Mouse (Mus musculus): ENCODE measurements around the gene Olfr190. TPM values are rescaled to one million over a fixed set of nuclear protein-coding genes. Genes with fewer than 3 reads are reported as not detected.
"Not testable (repeated sequence)": the region's sequence is repeated elsewhere in the genome, so short reads cannot be mapped to it uniquely, and the experiment has no call there.

The Olfr190 gene
- not detected for total RNA-seq (2021)
- long read RNA-seq, experiment 1 = 0 reads
- long read RNA-seq, experiment 2 = 0 reads

DNA sequence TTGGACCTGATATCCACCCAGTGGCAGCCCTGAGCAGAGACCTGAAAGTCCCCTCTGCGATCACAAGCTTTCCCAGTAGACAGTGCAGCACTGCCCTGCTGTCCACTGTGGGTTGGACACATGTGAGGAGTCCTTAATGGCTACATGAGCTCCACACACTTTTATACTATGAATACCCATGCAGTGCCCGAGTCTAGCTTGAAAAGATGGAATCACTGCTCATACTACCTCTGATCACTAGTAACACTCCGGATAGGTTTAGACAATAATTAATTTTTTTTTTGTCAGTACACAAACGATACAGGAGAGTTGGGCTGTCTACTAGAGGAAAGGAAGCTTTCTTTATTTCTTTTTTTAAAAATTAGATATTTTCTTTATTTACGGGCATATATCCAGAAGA lies at the start of gene Olfr190:
TSS of gene Olfr190 (minus strand) at position 101 of the 400 bp plus-strand sequence.
- TF ChIP-seq CTCF (IDR thresholded peaks at IDR 0.05) = no peak
- no peak for DNase-seq
- no peak within 1 kb of the TSS for H3K27ac ChIP-seq
- intact Hi-C loops (cut with DNase I) = no loop called here
- no peak within 1 kb of the TSS for H3K4me3 ChIP-seq

DNA sequence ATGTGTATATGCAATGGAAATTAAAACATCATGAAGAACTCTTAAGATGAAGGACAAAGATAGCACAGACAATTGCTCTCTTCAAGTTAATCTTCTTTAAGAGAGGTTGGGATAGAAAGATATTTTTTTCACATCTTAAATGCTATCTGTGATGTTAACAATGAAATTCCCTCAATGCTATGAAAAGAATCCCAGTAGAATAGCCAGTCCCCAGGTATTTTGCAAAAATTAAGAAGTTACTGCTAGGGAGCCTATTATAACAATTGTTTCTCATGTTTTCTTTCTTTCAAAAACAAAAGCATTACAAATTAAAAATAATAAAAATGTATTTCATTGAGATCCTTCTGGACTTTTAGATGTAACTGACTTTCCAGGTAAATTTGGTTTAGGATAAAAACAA lies 43.2 kb upstream of the Olfr190 start, which contains the start of gene Olfr194:
TSS of gene Olfr194 (minus strand) at position 101 of the 400 bp plus-strand sequence.
- no peak for DNase-seq
- TF ChIP-seq CTCF (IDR thresholded peaks at IDR 0.05) = no peak
- intact Hi-C loops (cut with DNase I) = no loop called here

DNA sequence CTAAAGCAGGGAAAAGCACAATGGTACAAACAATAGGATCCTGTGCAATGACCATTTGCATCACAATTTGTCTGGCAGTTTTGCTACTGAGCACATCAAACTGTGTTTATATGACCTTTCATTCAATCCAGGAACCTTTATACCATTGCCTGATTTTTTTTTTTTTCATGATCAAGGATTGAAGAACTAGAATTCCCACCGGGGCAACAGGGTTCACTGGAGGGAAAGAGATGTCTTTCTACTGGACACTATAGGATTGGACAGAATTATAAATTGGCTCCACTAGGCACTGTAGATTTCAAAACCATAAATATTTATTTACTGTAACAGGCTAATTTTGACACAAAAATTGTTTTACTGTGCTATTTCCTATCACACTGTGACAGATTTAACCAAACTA lies 34.0 kb upstream of the Olfr190 start, which contains the start of gene Olfr193:
TSS of gene Olfr193 (minus strand) at position 101 of the 400 bp plus-strand sequence.
- no peak for TF ChIP-seq CTCF (IDR thresholded peaks at IDR 0.05)
- intact Hi-C loops (cut with DNase I) = no loop called here
- H3K4me3 ChIP-seq = no peak within 1 kb of the TSS
- no peak within 1 kb of the TSS for H3K27ac ChIP-seq
- DNase-seq = no peak

More for the DNA sequence above, 43.2 kb upstream of the Olfr190 start, which contains the start of gene Olfr194:
- no peak within 1 kb of the TSS for H3K4me3 ChIP-seq
- H3K27ac ChIP-seq = no peak within 1 kb of the TSS

DNA sequence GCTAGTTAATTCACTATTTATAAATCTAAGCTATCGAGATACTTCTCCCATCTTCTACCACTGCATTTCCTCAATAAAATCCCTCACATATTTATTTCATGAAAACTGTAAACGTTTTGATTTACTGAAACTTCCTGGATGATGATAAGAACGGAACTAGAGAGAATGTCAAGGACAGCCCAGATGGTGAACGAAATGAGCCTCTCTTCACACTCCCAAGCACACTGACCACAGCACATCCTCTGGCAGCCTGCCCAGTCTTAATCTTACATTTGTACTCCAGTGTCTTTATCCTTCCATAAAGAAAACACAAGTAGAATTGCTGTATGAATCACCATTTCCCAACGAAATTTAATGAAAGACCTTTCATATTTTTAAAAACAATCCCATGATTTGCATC lies 30.7 kb upstream of the Olfr190 start:
- H3K27ac ChIP-seq; intact Hi-C loops (cut with DNase I); H3K4me3 ChIP-seq; DNase-seq: not testable (repeated sequence)

DNA sequence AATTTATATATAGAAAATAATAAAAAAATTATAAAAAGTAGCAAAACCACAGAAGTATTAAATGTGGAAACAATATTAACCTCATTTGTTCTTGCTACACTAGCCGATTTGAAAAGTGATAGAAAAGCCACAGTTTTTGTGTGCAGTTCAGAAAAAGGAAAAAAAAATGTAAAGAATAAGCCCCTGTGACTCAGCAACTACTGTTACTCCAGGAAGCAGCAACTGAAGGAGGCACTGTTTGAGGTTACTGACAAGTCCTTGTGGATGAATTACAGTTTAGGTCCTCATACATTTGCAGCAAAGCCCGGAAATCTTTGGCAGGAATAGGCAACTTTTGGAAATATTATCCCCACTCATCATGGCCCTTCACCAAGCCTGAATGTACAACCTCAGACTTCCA lies 27.5 kb upstream of the Olfr190 start:
- TF ChIP-seq CTCF (IDR thresholded peaks at IDR 0.05) = no peak
- no peak overlapping the region for H3K4me3 ChIP-seq
- intact Hi-C loops (cut with DNase I) = no loop called here

DNA sequence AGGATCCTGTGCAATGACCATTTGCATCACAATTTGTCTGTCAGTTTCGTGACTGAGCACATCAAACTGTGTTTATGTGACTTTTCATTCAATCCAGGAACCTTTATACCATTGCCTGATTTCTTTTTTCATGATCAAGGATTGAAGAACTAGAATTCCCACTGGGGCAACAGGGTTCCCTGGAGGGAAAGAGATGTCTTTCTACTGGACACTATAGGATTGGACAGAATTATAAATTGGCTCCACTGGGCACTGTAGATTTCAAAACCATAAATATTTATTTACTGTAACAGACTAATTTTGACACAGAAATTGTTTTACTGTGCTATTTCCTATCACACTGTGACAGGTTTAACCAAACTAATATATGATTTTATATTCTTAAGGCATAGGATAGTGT lies 11.9 kb upstream of the Olfr190 start, which contains the start of gene Olfr191:
TSS of gene Olfr191 (minus strand) at position 101 of the 400 bp plus-strand sequence.
- intact Hi-C loops (cut with DNase I); H3K27ac ChIP-seq; DNase-seq; H3K4me3 ChIP-seq: not testable (repeated sequence)

More for the DNA sequence above, 27.5 kb upstream of the Olfr190 start:
- no peak for DNase-seq
- H3K27ac ChIP-seq = no peak overlapping the region

DNA sequence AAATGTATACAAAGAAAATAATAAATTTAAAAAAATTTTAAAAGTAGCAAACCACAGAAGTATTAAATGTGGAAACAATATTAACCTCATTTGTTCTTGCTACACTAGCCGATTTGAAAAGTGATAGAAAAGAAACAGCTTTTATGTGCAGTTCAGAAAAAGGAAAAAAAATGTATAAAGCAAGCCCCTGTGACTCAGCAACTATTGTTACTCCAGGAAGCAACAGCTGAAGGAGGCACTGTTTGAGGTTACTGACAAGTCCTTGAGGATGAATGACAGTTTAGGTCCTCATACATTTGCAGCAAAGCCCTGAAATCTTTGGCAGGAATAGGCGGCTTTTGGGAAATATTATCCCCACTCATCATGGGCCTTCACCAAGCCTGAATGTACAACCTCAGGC lies 3.3 kb upstream of the Olfr190 start:
- DNase-seq; H3K4me3 ChIP-seq; intact Hi-C loops (cut with DNase I); H3K27ac ChIP-seq: not testable (repeated sequence)

DNA sequence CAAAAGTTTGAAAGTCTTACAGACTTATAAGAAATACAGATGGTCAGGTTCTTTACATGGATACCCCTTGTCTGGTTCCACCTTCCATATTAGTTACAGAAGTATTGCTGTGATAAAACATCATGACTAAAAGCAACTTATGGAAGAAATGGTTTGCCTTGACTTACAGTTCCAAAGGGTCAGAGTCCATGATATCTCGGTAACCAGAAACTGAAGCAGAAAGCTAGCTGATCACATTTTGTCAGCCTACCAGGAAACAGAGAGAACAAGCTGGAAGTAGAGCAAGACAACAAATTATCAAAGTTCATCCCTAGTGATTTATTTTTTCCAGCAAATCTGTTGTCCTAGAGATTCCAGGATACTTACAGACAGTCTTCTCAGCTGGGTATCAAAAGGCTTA lies 4.3 kb downstream of the Olfr190 start:
- no peak for TF ChIP-seq CTCF (IDR thresholded peaks at IDR 0.05)
- intact Hi-C loops (cut with DNase I) = no loop called here
- H3K27ac ChIP-seq = no peak overlapping the region
- no peak for DNase-seq
- no peak overlapping the region for H3K4me3 ChIP-seq

DNA sequence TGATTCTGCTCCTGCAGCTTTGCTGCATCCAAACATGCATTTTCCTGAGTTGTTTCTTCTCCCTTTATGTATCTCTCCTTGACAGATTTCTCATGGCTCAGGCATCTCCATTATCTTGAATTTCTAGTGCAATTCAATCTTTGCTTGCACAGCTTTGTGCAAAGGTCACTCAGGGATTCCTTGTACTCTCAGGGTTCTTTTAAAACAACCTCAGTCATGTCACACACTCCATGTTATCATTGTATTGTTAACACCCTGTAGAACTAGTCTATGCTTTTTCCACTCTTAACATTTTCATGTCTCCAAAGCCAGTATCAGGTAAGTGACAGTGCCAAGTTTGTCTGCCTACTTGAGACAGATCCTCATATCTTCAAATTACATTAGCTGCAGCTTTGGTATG lies 6.0 kb downstream of the Olfr190 start:
- no peak for TF ChIP-seq CTCF (IDR thresholded peaks at IDR 0.05)
- intact Hi-C loops (cut with DNase I) = no loop called here
- no peak overlapping the region for H3K27ac ChIP-seq
- no peak overlapping the region for H3K4me3 ChIP-seq
- DNase-seq = no peak

DNA sequence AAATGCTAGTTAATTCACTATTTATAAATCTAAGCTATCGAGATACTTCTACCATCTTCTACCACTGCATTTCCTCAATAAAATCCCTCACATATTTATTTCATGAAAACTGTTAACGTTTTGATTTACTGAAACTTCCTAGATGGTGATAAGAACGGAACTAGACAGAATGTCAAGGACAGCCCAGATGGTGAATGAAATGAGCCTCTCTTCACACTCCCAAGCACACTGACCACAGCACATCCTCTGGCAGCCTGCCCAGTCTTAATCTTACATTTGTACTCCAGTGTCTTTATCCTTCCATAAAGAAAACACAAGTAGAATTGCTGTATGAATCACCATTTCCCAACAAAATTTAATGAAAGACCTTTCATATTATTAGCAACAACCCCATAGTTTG lies 15.4 kb downstream of the Olfr190 start:
- intact Hi-C loops (cut with DNase I); H3K4me3 ChIP-seq; H3K27ac ChIP-seq; DNase-seq: not testable (repeated sequence)

DNA sequence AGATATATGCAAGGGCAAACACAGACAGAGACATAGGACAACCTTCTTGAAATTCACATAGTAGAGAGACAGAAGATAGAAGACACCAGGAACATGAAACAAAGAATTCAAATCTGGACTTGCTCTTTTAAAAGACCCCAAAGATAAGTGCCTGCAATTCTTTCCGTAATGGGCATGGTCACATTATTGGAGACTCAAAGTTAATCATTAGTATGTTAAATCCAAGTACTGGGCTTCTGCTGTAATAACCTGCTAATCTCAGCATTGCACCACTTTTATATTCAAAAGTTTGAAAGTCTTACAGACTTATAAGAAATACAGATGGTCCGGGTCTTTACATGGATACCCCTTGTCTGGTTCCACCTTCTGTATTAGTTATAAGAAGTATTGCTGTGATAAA lies 28.5 kb downstream of the Olfr190 start:
- intact Hi-C loops (cut with DNase I); H3K4me3 ChIP-seq; DNase-seq; H3K27ac ChIP-seq: not testable (repeated sequence)

DNA sequence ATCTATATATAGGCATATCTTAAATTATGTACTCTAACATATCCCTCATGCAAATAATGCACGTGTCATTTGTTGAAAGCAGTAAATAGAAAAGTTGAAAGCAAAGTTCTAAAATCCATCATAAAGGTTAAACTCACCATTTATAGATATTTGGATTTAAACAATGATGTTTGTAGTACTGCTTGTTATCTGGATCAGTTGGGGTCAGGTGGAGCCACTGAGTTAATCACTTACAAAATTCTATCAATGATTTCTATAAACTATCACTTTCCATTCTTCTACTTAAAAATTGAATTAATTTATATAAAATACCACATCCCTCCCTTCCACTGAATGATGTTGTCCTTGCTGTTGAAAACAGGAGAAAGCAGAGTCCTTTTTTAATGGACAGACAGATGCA lies 28.9 kb downstream of the Olfr190 start:
- no peak overlapping the region for H3K27ac ChIP-seq
- TF ChIP-seq CTCF (IDR thresholded peaks at IDR 0.05) = no peak

DNA sequence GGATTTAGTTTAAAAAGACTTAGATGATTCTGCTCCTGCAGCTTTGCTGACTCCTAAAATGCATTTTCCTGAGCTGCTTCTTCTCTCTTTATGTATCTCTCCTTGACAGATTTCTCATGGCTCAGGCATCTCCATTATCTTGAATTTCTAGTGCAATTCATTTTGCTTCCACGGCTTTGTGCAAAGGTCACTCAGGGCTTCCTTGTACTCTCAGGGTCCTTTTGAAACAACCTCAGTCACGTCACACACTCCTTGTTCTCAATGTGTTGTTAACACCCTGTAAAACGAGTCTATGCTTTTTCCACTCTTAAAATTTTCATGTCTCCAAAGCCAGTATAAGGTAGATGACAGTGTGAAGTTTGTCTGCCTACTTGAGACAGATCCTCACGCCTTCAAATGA lies 30.2 kb downstream of the Olfr190 start:
- no peak for DNase-seq
- no peak overlapping the region for H3K27ac ChIP-seq
- H3K4me3 ChIP-seq = no peak overlapping the region
- TF ChIP-seq CTCF (IDR thresholded peaks at IDR 0.05) = no peak
- intact Hi-C loops (cut with DNase I) = no loop called here

More for the DNA sequence above, 28.9 kb downstream of the Olfr190 start:
- DNase-seq = no peak
- intact Hi-C loops (cut with DNase I) = no loop called here
- no peak overlapping the region for H3K4me3 ChIP-seq

DNA sequence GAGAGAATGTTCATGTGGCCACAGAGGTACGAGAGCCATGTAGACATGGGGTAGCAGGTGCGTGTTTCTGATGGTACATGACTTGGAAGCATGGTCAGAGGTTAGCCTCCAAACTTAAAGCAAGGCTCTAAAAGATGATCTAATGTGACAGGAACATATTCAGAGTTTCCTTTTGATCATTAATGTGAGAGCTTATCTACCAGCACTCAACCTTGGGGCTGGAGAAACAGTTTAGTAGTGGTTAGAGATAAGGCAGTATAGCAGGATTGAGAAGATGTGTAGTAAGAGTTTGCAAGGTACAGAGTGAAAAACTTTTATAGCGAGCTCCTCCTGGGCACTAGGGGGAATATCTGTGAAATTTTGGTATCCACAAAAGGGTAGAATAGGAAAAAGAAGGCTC lies 32.0 kb downstream of the Olfr190 start:
- intact Hi-C loops (cut with DNase I) = no loop called here
- TF ChIP-seq CTCF (IDR thresholded peaks at IDR 0.05) = no peak
- no peak for DNase-seq
- Histone ChIP-seq H3K27ac (no peak overlapping the region), H3K4me3 (no peak overlapping the region)

Measured in gastrocnemius, adult 2 months (tissue).